Mouse (Mus musculus): ENCODE measurements at regions not wholly inside any gene's neighbourhood (a gene's known extent, or its start where the extent isn't known, plus 50 kb on each side); places are given as distances from the start of the nearest gene placed in this dataset.

DNA sequence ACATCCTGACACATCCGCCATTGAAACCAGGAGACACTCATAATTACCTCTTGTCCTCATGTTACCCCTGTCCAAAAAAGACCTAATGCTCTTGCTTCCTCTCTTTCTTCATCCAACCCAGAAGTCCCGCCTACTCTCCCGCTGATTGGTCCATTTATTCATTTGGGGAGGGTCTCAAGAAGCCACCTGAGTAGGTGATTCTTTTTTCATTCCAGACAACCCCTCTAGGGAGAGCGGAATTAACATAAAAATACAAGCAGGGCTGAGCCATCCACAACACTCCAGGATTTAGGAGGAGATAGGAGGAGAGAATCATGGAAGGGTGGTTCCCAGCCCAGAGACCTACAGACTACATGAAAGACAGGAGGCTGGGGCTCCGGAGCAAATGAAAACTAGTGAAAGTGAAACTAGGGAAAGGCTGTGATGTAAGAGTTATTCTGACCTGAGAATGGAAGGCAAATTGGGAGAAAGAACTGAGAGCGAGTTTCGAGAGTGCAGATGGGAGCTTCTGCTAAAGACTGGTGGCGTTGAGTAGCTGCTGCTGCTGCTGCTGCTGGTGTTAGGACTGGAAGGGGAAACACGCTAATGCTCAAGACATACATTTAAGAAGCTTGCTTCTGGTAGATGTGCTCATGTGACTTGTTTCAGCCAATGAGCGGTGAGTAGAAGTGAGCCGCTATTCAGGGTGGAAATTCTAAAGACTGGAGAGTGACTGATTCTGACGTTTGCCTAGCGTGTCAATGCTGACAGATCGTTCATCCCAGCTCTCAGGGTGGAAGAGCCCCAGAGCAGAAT, 55.0 kb upstream of the Mmp2 start:
- 65% methylated on average over 14 of the region's 14 CpGs for WGBS
- Histone ChIP-seq H3K4me1 (replicated peaks) (peaks cover 8% of the 10 kb centered on the region), H3K4me2 (no peak overlapping the region), H3K36me3 (no peaks in the 10 kb centered on the region), H3K9ac (replicated peaks) (no peak overlapping the region), H3K27ac (no peak overlapping the region), H3K27me3 (no peaks in the 10 kb centered on the region), H3K4me3 (replicated peaks) (no peak overlapping the region), H3K9me3 (no peaks in the 10 kb centered on the region)
- ATAC-seq (ENCODE audit: insufficient number of reproducible peaks, insufficient read depth, low FRiP score, low TSS enrichment, low read depth) = no peak

DNA sequence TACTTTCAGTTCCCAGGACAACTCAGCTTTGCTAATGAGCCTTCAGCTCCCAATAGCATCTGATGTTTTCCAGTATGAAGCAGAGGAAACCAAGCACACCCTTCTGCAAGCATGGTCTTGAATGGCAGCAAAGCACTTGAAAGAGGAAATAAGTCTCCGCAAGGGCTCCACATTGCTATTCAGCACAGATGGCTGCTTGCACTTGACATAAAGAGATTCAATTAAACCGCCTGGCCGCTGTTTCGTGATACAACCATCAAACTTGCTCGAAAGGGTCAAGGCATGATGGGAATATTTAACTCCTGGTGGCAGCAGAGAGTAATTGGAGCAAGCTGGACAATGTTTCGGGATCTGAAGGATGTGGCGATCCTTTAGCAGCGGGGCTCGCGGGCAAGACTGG, 54.3 kb upstream of the Mmp2 start:
- Histone ChIP-seq H3K36me3 (no peaks in the 10 kb centered on the region), H3K4me1 (replicated peaks) (peaks cover 7% of the 10 kb centered on the region; the same call in 1 of the 2 replicates), H3K27me3 (no peaks in the 10 kb centered on the region), H3K27ac (no peak overlapping the region), H3K9ac (replicated peaks) (no peak overlapping the region), H3K4me3 (replicated peaks) (no peak overlapping the region), H3K4me2 (no peak overlapping the region), H3K9me3 (no peaks in the 10 kb centered on the region)
- no peak for ATAC-seq (ENCODE audit: insufficient number of reproducible peaks, insufficient read depth, low FRiP score, low TSS enrichment, low read depth)
- WGBS = 74% methylated on average over 10 of the region's 10 CpGs

DNA sequence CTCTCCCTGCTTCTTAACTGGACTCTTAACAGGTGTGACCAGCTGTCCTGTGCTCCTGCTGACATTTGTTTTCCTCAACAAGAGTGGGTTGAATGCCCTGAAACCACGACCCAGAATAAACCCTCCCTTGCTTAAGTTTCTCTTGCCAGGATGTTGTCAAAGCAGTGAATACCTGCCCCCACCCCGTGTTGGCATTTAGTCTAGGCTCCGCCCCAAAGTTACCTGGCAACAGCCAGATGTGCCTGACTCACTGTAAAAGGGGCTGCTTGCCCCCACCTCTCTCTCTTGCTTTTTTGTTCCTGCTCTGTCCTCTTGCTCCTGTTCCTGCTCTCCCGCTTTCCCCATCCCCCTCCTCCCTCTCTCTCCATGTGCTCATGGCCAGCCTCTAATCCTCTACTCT, 51.9 kb upstream of the Mmp2 start:
- WGBS = 66% methylated on average over 4 of the region's 4 CpGs
- no peak overlapping the region for H3K4me3 ChIP-seq (replicated peaks)
- no peak overlapping the region for H3K9ac ChIP-seq (replicated peaks)
- no peak overlapping the region for H3K4me2 ChIP-seq
- H3K9me3 ChIP-seq = no peaks in the 10 kb centered on the region
- ATAC-seq (ENCODE audit: insufficient number of reproducible peaks, insufficient read depth, low FRiP score, low TSS enrichment, low read depth) = no peak
- H3K27ac ChIP-seq = no peak overlapping the region
- no peaks in the 10 kb centered on the region for H3K36me3 ChIP-seq
- H3K4me1 ChIP-seq (replicated peaks) = peaks cover 7% of the 10 kb centered on the region; the same call in 1 of the 2 replicates
- H3K27me3 ChIP-seq = no peaks in the 10 kb centered on the region

DNA sequence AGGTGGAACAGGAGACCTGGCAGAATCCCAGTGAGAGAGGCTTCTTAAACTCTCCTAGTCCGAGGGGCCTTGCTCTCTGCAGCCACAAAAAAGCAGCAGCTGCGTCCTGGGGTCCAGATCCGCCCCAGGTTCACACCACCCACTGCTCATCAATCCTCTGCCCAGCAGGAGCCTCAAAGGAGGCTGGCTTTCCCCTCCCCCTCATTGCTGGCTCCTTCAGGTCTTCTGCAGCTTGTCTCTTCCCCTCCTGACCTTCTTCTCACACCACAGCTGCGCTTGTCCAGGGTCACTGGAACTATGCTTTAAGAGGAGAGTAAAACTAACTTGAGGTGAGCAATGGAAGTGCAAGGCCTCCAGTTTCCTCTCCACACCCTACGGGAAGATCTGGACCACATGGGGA, 50.0 kb upstream of the Mmp2 start:
- Histone ChIP-seq H3K4me3 (replicated peaks) (no peak overlapping the region), H3K27me3 (no peaks in the 10 kb centered on the region), H3K4me1 (replicated peaks) (peaks cover 7% of the 10 kb centered on the region; the same call in 1 of the 2 replicates), H3K36me3 (no peaks in the 10 kb centered on the region), H3K9me3 (no peaks in the 10 kb centered on the region), H3K27ac (0 out of 2 replicates have a peak overlapping the region, but pooled peaks have one; percentile 23), H3K9ac (replicated peaks) (no peak overlapping the region), H3K4me2 (no peak overlapping the region)
- ATAC-seq (ENCODE audit: insufficient number of reproducible peaks, insufficient read depth, low FRiP score, low TSS enrichment, low read depth) = no peak
- WGBS = 14% methylated on average over 5 of the region's 5 CpGs
